Mouse (Mus musculus): ENCODE measurements around the gene Rnf144b. TPM values are rescaled to one million over a fixed set of nuclear protein-coding genes. Genes with fewer than 3 reads are reported as not detected.

Rnf144b gene
- polyA plus RNA-seq, 1 experiment from 2014 or later = 1.7 TPM

- Histone ChIP-seq H3K4me2 (no peak overlapping the region), H3K9me3 (replicated peaks) (no peaks in the 10 kb centered on the region), H3K4me1 (replicated peaks) (peaks cover 24% of the 10 kb centered on the region), H3K27me3 (no peaks in the 10 kb centered on the region), H3K9ac (no peak overlapping the region), H3K27ac (peak overlapping the region; percentile 55), H3K4me3 (no peak overlapping the region), H3K36me3 (no peaks in the 10 kb centered on the region)
- ATAC-seq (replicated peaks; ENCODE audit: insufficient number of reproducible peaks, insufficient read depth, low FRiP score, low read depth) = peak; percentile 64; the same call in 1 of the 2 replicates
- 60% methylated on average over 18 of the region's 18 CpGs for WGBS
Measured at GRCm38 (mm10) chr13:47223576-47224538, 101.4 kb downstream of the Rnf144b start.

GRCm38 (mm10) chr13:47224648-47225323 lies 102.3 kb downstream of the Rnf144b start:
- Histone ChIP-seq H3K9ac (no peak overlapping the region), H3K36me3 (0 out of 2 replicates have a peak, but pooled peaks cover under 1% of the 10 kb centered on the region), H3K9me3 (replicated peaks) (no peaks in the 10 kb centered on the region), H3K4me1 (replicated peaks) (peaks cover 24% of the 10 kb centered on the region), H3K4me2 (no peak overlapping the region), H3K27me3 (no peaks in the 10 kb centered on the region), H3K27ac (no peak overlapping the region; the same call in 1 of the 2 replicates), H3K4me3 (no peak overlapping the region)
- WGBS = 43% methylated on average over 14 of the region's 14 CpGs
- ATAC-seq (replicated peaks; ENCODE audit: insufficient number of reproducible peaks, insufficient read depth, low FRiP score, low read depth) = no peak

GRCm38 (mm10) chr13:47225324-47225697 lies 102.9 kb downstream of the Rnf144b start:
- Histone ChIP-seq H3K4me3 (no peak overlapping the region), H3K9me3 (replicated peaks) (no peaks in the 10 kb centered on the region), H3K4me2 (no peak overlapping the region), H3K4me1 (replicated peaks) (peaks cover 24% of the 10 kb centered on the region), H3K36me3 (0 out of 2 replicates have a peak, but pooled peaks cover 4% of the 10 kb centered on the region), H3K9ac (no peak overlapping the region), H3K27me3 (no peaks in the 10 kb centered on the region), H3K27ac (no peak overlapping the region; the same call in 1 of the 2 replicates)
- no peak for ATAC-seq (replicated peaks; ENCODE audit: insufficient number of reproducible peaks, insufficient read depth, low FRiP score, low read depth)
- WGBS = 85% methylated on average over 3 of the region's 3 CpGs

- ATAC-seq (replicated peaks; ENCODE audit: insufficient number of reproducible peaks, insufficient read depth, low FRiP score, low read depth) = no peak
- no peak overlapping the region for H3K27ac ChIP-seq
- no peak overlapping the region for H3K4me2 ChIP-seq
- no peak overlapping the region for H3K4me3 ChIP-seq
- H3K9ac ChIP-seq = no peak overlapping the region
- H3K27me3 ChIP-seq = no peaks in the 10 kb centered on the region
- peaks cover 24% of the 10 kb centered on the region for H3K4me1 ChIP-seq (replicated peaks)
- WGBS = 73% methylated on average over 9 of the region's 9 CpGs
- H3K36me3 ChIP-seq = 0 out of 2 replicates have a peak, but pooled peaks cover 4% of the 10 kb centered on the region
- no peaks in the 10 kb centered on the region for H3K9me3 ChIP-seq (replicated peaks)
Measured at GRCm38 (mm10) chr13:47225802-47226201, 103.3 kb downstream of the Rnf144b start.

GRCm38 (mm10) chr13:47226521-47226920 lies 104.1 kb downstream of the Rnf144b start:
- Histone ChIP-seq H3K4me3 (no peak overlapping the region), H3K27me3 (no peaks in the 10 kb centered on the region), H3K9me3 (replicated peaks) (no peaks in the 10 kb centered on the region), H3K4me2 (no peak overlapping the region), H3K9ac (no peak overlapping the region), H3K27ac (no peak overlapping the region), H3K36me3 (0 out of 2 replicates have a peak, but pooled peaks cover 4% of the 10 kb centered on the region), H3K4me1 (replicated peaks) (peaks cover 24% of the 10 kb centered on the region)
- WGBS = 95% methylated on average over 5 of the region's 5 CpGs
- ATAC-seq (replicated peaks; ENCODE audit: insufficient number of reproducible peaks, insufficient read depth, low FRiP score, low read depth) = no peak

GRCm38 (mm10) chr13:47228201-47228600 lies 105.7 kb downstream of the Rnf144b start:
- Histone ChIP-seq H3K4me1 (replicated peaks) (peaks cover 24% of the 10 kb centered on the region), H3K27ac (no peak overlapping the region), H3K4me3 (no peak overlapping the region), H3K27me3 (no peaks in the 10 kb centered on the region), H3K9ac (no peak overlapping the region), H3K4me2 (no peak overlapping the region), H3K36me3 (0 out of 2 replicates have a peak, but pooled peaks cover 4% of the 10 kb centered on the region), H3K9me3 (replicated peaks) (no peaks in the 10 kb centered on the region)
- 90% methylated on average over 8 of the region's 8 CpGs for WGBS
- no peak for ATAC-seq (replicated peaks; ENCODE audit: insufficient number of reproducible peaks, insufficient read depth, low FRiP score, low read depth)

- Histone ChIP-seq H3K4me1 (replicated peaks) (peaks cover 21% of the 10 kb centered on the region), H3K27me3 (no peaks in the 10 kb centered on the region), H3K36me3 (0 out of 2 replicates have a peak, but pooled peaks cover 4% of the 10 kb centered on the region), H3K9ac (no peak overlapping the region), H3K4me3 (no peak overlapping the region), H3K27ac (no peak overlapping the region), H3K4me2 (no peak overlapping the region), H3K9me3 (replicated peaks) (no peaks in the 10 kb centered on the region)
- 59% methylated on average over 12 of the region's 12 CpGs for WGBS
- no peak for ATAC-seq (replicated peaks; ENCODE audit: insufficient number of reproducible peaks, insufficient read depth, low FRiP score, low read depth)
Measured at GRCm38 (mm10) chr13:47228626-47229190, 106.3 kb downstream of the Rnf144b start.

GRCm38 (mm10) chr13:47232163-47232562 lies 109.7 kb downstream of the Rnf144b start:
- H3K36me3 ChIP-seq = 0 out of 2 replicates have a peak, but pooled peaks cover 4% of the 10 kb centered on the region
- H3K27ac ChIP-seq = no peak overlapping the region
- H3K27me3 ChIP-seq = no peaks in the 10 kb centered on the region
- no peak overlapping the region for H3K4me2 ChIP-seq
- no peak overlapping the region for H3K4me3 ChIP-seq
- ATAC-seq (replicated peaks; ENCODE audit: insufficient number of reproducible peaks, insufficient read depth, low FRiP score, low read depth) = no peak
- H3K4me1 ChIP-seq (replicated peaks) = no peaks in the 10 kb centered on the region
- WGBS = 79% methylated on average over 6 of the region's 6 CpGs
- no peaks in the 10 kb centered on the region for H3K9me3 ChIP-seq (replicated peaks)
- H3K9ac ChIP-seq = no peak overlapping the region

- 91% methylated on average over 8 of the region's 8 CpGs for WGBS
- Histone ChIP-seq H3K27ac (no peak overlapping the region), H3K9me3 (replicated peaks) (no peaks in the 10 kb centered on the region), H3K27me3 (no peaks in the 10 kb centered on the region), H3K4me3 (no peak overlapping the region), H3K4me1 (replicated peaks) (no peaks in the 10 kb centered on the region), H3K36me3 (0 out of 2 replicates have a peak, but pooled peaks cover 3% of the 10 kb centered on the region), H3K9ac (no peak overlapping the region), H3K4me2 (no peak overlapping the region)
- ATAC-seq (replicated peaks; ENCODE audit: insufficient number of reproducible peaks, insufficient read depth, low FRiP score, low read depth) = no peak
Measured at GRCm38 (mm10) chr13:47237376-47237775, 114.9 kb downstream of the Rnf144b start.

- H3K4me3 ChIP-seq = no peak overlapping the region
- WGBS = 87% methylated on average over 17 of the region's 17 CpGs
Measured at GRCm38 (mm10) chr13:47238131-47238530, 115.7 kb downstream of the Rnf144b start.

GRCm38 (mm10) chr13:47243569-47243968 lies 121.1 kb downstream of the Rnf144b start:
- Histone ChIP-seq H3K36me3 (0 out of 2 replicates have a peak, but pooled peaks cover 3% of the 10 kb centered on the region), H3K9ac (no peak overlapping the region), H3K4me1 (replicated peaks) (peaks cover 24% of the 10 kb centered on the region), H3K27me3 (no peaks in the 10 kb centered on the region), H3K27ac (no peak overlapping the region), H3K9me3 (replicated peaks) (no peaks in the 10 kb centered on the region), H3K4me3 (no peak overlapping the region), H3K4me2 (no peak overlapping the region)
- 88% methylated on average over 6 of the region's 6 CpGs for WGBS
- ATAC-seq (replicated peaks; ENCODE audit: insufficient number of reproducible peaks, insufficient read depth, low FRiP score, low read depth) = no peak

More at GRCm38 (mm10) chr13:47238131-47238530, 115.7 kb downstream of the Rnf144b start:
- no peaks in the 10 kb centered on the region for H3K27me3 ChIP-seq
- H3K27ac ChIP-seq = no peak overlapping the region
- no peak overlapping the region for H3K4me2 ChIP-seq
- 0 out of 2 replicates have a peak, but pooled peaks cover 3% of the 10 kb centered on the region for H3K36me3 ChIP-seq
- ATAC-seq (replicated peaks; ENCODE audit: insufficient number of reproducible peaks, insufficient read depth, low FRiP score, low read depth) = no peak
- no peaks in the 10 kb centered on the region for H3K9me3 ChIP-seq (replicated peaks)
- H3K9ac ChIP-seq = no peak overlapping the region
- H3K4me1 ChIP-seq (replicated peaks) = no peaks in the 10 kb centered on the region

All from heart, embryonic 15.5 days (tissue).